Mouse (Mus musculus) liver, postnatal 0 days (tissue): ENCODE results near the gene Ddx54.

Experiments used
- CTCF ChIP-seq: sonication (generic); IDR thresholded peaks from 2 replicates; pipeline ENCODE4 v1.5.1; 2016; ENCODE audit warnings: antibody characterized with exemption, low read depth
- EP300 ChIP-seq: IDR thresholded peaks from 2 replicates; pipeline ENCODE4 v1.6.1; 2016; ENCODE audit warnings: antibody characterized with exemption, low read depth, mild to moderate bottlenecking

- no peak for TF ChIP-seq CTCF
- TF ChIP-seq EP300, result no peak
Measured at GRCm38 (mm10) chr5:120671865-120672264, 59.3 kb downstream of the Ddx54 start.
